Mouse (Mus musculus) cerebellum, adult 18-20 months (tissue): ENCODE results near the gene Rab31.

Experiments used
- DNase-seq, 2 experiments: peaks; one replicate each; pipeline ENCODE4 v3.0.0; 2021

Gene Rab31

DNA sequence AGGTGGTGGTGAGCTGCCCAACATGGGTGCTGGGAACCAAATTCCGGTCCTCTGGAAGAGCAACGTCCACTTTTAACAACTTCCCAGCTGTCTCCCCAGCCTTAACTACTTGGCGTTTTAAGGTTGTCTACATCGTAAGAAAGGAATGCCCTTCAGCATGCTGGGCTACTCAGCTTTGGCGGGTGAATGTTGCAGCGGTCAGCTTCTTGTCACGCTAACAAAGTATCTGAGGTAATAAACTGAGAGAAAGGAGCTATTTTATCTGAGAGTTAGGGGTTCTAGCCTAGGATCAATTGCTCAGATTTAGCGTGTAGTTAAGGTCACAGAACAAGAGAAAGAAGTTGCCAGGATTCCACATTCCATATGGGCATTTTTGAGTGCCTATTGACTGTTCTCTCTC lies 71.2 kb downstream of the Rab31 start:
- no peak for DNase-seq

DNA sequence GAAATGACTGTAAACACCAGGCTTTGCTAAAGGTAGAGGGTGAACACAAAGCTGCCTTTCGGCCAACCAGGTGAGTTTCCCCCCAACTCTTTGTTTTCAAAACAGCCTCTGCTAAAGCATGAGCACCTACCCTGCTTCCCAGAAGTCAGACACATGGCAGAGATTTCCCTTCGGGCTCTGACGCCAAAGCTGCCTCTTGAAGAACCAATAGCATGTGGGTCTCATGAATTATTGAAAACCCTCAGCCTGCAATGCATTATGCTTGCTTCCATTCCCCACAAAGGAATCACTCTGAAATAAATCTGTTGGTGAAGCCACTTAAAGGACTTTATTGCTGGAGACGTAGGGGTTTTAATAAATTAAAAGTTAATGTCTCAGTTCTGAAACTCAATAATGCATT lies 72.5 kb downstream of the Rab31 start:
- no peak for DNase-seq

DNA sequence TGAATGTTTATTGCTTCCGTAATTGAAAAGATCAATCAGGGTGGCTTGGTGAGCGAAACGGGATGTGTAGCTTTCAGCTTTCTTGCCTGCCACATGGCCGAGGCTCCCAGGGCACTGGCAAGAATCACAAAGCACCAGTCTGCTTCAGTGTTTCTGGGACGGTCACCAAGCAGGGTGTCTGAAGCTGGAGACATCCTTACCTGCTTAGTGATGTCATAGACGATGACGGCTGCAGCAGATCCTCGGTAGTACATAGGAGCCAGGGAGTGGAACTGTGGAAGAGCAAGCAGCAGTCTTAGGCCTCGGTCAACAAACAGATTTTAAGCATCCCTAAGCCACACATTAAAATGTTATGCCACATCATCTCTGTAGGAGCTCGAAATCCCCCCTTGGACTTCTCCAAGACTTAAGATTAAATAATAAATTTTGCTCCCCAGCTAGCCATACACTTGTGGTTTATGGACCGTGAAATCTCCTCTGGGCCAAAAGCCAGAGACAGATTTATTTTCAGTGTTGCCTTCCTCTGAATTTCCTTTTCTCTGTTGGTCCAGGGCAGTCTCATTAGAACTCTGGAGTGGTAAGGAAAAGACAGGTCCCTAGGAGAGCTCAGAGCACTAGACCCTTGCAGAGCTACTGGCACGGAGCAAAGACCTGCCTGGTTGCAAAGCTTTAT lies 74.6 kb downstream of the Rab31 start:
- DNase-seq, result peak; percentile 54 to 63

DNA sequence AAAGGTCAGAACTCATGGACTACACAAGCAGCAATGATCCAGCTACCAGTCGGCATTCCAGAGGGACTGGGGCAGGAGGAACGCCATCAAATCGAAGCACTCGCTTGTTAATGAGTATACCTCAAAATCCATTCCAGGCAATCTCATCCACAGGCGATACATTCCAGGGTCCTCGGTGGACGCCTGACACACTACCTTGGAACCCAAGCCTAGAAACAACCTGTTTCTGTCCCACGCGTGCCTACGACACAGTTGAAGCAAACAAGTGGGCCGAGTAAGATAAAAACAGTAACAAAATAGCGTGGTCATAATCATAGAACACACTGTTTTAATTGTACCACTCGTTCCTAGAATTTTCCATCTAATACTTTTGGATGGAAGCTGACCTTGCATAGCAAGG lies 75.6 kb downstream of the Rab31 start:
- no peak for DNase-seq

DNA sequence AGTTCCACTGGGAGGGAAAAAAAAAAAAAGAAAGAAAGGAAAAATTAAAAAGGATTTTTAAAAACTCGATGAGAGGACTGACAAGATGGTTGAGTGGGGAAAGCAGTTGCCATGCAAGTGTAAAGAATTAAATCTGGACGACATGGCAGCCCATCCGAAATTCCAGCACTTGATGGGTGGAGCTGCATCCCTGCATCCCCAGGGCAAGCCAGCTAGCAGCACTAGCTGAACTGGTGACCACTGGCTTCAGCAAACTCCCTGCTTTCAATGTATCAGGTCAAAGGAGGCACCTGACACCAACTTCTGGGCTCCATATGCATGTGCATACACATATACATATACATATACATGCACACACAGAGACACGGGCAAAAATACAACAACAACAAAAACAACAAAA lies 80.3 kb downstream of the Rab31 start:
- DNase-seq, result no peak

DNA sequence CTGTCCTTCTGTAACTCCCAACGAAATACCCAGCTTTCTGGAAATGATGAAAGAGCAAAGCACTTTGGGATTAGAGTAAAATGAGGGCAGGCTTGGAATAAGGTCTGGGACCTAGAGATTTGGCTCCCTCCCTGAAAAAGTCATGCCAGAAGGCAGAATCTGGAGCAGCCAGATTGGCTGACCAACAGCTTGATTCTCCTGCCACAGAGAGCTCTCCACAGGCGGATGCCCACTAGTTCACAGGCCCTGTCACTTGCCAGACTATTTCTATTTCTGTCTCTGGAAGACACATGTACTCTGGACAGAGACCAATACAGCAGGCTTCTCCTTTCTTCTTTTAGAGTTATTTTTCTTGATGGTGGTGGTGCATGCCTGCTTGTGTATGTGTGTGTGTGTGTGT lies 88.8 kb downstream of the Rab31 start:
- DNase-seq, result peak; percentile 79 to 90

DNA sequence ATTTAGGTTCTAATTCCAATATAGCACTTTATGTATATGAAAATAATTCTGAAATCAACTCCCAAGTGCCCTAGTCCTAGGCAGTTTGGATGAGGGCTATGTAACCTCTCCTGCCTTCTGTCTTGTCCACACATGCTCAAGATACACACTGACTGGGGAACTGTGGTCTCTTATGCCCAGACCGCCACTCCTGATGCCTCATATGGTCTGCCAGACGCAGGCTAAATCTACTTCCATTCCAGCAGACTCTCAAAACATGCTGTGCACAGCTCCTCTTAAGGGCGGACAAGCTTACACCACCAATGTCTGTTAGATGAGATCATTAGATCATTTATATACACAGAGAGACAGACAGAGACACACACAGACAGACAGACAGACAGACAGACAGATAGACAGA lies 89.2 kb downstream of the Rab31 start:
- DNase-seq, result no peak

DNA sequence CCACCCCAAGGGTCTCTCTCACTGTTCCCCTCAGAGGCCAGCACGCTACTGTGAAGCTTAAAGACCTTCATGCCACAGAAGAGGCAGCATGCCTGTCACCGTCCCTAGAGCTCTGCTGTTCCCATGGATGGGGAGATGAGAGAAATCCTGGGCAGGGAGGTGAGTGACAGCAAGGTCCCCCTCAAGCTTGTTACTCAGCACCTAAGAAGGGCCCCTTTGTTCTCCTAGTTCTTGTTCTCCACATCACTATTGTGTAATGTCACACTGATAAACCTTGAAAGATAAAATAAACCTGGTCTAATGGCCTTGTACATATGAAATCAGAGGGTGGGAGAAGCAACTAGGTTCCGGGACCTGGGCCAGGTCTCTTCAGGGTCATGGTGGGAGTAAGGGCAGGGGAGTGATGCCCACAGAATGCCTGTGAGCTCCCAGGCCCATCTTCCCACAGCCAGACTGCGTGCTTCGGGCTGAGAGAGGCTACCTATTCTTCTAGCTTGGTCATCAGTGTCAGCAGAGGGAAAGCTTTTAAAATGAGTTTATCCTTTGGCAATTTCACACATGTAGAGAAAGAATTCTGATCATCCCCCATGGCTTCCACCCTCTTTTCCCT lies 90.4 kb downstream of the Rab31 start:
- no peak for DNase-seq

DNA sequence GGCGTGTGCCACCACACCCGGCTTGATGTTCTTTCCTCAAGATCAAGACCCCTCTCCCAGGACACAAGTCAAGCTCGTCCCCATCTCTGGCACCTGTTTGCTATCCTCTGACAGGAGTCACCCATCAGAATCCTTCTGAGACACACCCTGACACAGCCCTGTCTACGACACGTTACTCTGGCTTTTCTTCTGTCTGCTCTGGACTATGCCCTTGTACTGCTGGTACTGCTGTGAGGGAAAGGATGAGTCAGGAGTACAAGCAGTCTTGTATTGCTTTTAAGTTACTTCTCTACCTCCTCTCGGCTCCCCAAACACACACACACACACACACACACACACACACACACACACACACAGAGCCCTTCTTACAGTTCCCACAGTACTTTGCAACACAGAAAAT lies 91.0 kb downstream of the Rab31 start:
- no peak for DNase-seq

DNA sequence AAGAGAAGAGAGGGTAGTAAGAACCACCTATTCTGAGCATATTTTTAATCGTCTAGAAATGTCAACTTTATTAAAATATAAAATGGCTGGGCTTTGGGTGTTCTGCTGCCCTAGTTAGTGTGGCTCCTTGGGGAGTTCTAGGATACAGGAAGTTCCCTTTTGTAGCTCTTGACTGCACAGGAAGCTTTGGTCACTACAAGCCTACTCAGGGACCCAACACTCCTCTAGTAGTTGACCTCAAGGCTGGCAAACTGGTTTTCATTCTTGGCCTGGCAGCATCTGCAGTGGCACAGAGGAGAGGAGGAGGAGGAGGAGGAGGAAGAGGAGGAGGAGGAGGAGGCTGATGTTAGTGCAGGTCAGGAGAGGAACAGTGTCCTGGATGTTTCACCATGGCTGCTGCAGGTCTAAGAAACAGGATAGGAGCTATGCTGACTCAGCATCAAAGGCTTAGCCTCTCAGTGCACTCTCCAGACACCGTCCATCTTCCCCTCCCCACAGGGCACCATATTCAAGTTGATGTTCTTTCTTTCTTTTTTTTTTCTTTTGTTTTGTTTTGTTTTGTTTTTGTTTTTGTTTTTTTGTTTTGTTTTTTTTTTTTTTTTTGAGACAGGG lies 91.6 kb downstream of the Rab31 start:
- DNase-seq, result no peak

DNA sequence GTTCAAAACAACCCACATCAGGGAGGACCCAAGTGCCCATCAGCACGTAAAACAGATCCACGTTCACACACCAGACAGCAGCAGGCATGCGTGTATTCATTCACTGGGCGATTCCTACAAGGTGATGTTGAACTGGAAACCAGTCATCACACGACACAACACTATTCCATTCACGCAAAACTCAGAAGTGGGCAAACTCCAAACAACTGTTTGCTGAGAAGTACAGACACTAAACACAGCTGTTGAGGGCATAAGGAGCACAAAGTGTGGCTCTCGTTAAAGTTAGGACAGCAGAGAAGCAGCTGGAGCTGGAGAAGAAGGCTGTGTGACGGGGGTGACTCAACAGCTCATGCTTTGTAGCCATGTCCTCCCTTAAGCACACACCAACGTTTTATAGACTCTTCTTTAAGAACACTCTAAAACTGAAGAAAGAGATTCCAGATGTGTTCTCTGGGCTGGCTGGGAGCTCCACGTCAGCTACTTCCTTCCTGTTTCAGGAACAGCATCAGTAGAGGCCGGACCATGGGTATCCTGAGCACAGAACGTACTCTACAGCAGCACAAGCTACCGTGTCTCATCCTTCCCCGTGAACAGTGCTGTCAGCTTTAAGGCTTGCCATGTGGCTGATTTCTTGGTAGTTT lies 92.6 kb downstream of the Rab31 start:
- no peak for DNase-seq

DNA sequence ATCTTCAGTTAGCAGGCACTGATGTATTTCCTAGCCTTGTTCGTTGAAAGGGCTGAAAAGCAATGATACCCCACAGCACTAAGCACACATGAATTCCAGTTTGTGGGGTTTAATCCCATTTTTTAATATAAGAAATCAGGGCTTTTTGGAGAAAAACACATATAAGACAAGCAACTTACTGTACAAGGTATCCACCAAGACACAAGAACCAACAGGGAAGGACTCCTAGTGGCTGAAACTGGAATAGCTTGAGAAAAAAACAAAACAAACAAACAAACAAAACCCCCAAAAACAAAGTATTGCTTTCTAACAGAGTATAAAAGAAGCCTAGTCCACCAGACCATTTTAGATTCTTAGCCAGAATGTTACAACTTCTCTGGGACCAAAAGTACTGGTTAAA lies 94.8 kb downstream of the Rab31 start:
- DNase-seq, result no peak

DNA sequence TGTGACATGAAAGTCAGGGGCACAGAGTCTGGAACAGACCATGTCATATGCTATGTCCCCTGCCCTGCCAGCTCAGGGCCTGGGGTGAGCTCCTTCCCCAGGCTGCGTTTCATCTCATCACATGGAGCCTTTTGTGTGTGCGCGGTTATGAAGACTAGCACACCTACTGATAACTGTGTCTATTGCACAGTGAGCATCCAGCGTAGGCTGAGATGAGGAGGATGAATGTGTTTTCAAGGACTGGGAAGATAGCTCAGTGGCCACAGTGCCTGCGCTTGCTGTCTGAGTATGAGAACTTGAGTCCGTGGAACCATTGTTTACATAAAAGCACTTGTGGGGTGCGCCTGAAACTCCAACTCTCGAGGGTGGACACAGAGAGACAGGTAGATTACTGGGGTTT lies 96.0 kb downstream of the Rab31 start:
- DNase-seq, result no peak

DNA sequence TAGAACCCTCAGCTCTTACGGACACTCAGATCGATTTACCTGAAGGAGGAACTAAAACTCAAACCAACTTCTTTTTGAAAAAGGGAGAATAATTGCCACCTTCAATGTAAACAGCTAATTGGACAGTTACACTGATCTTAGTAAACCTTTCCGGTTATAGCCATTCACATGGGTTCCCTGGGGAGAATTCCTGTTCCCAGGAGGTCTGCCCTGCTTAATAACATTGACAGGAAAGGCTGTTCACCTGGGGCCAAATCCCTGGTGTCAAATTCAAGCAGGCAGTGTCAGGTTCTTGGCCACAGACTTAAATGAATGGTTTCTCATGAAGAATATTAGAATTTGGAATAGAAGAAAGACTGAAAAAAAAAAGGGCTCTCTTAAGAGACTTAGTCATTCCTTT lies 96.6 kb downstream of the Rab31 start:
- DNase-seq, result no peak

DNA sequence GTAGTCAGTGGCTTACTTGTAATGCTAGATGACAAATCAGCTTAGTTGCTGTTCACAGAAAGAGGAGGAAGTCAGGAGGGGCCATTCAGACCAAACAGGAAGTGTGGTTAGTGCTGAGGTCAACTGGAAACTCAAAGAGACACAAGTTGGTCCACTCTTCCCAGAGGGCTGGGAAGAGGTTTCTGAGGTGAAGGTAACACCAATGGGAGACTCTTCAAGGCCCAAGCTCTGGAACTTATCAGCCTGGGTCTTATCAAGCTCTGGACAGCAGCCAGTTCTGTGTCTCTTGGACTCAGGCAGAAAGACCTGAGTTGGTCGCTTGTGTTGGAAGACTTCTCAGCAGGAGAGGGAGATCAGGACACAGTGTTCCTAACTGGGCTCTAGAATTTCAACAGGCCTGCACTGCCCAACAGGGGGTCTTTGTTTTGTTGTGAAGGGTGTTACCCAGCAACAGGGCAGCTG lies 97.8 kb downstream of the Rab31 start:
- no peak for DNase-seq

DNA sequence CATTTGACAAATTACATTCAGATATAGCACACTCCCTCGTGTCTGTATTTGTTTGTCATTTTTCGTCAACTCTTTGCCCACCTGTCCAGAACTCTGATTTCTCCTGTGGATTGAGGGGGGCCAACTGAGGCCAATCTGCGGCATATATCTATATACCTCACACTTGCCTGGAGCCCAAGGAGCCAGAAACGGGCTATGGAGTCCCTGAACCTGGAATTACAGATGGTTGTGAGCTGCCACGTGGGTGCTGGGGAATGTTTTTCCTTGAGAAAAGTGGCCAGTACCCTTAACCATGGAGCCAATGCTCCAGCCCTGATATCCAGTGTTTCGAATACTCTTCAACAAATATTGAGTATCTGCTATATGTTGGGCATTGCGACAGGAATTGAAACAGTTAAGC lies 99.6 kb downstream of the Rab31 start:
- DNase-seq, result no peak

DNA sequence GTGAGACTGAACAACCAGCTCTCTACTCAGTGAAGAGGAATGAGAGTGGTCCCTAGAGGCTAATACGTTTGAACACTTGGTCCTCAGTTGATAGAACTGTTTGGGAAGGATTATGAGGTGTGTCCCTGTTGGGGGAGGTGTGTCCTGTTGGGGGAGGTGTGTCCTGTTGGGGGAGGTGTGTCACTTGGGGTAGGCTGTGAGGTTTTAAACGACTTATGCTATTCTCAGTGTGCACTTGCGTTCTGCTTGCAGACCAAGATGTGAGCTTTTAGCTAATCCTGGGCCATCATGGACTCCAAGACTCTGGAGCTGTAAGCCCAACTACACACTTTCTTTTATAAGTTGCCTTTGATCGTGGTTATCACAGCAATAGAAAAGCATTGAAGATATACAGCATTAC lies 103.5 kb downstream of the Rab31 start:
- no peak for DNase-seq

DNA sequence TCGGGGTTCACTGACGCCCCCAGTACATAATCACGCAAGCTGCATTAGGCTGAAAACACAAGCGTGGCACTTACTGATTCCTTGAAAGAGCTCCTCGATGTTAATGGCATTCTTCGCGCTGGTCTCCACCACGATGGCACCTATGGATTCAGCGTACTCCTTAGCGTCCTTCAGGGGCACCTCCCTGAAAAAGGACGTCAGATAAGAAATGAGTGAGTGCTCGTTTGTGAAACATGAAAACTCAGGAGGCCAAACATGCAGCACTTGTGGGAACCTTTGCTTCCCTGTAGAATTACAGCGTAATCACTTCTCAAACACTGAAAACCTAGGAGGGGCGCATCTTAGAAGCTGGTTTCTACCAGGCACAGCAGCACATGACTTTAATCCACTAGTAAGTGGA lies 104.8 kb downstream of the Rab31 start:
- DNase-seq, result no peak

DNA sequence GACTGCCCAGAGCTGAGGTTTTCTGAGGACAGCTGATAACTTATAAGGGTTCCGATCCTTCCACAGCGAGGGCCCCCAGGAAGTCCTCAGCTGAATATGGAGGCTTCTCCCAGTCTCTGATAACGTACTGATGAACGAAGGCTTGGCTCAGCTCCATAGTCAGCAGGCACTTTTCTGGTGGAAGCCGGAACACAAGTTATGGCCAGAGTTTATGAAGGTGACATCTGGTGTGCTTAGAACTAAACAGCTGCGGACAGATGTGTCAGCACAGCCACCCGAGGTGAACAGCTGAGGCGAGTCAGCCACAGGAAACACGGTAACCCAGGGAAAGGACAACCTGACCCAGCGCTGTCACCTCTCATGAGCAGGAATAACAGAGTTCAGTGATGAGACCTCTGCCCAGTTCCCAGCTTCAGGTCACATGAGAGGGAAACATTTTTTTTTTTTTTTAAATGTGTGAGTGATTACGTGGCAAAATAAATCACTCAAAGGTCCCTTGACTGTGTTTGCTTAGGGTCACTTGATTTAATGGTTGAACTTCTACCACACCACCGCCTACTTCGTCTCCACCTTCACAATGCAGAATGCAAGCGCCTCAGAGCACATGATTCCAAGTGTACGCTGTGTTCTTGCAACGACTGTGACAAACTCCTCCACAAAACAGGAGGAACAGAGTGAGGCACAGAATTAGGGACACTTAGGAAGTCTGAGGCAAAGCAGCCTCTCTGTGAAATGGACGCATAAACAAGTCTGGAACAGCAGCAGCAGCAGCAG lies 106.0 kb downstream of the Rab31 start:
- DNase-seq, result no peak

DNA sequence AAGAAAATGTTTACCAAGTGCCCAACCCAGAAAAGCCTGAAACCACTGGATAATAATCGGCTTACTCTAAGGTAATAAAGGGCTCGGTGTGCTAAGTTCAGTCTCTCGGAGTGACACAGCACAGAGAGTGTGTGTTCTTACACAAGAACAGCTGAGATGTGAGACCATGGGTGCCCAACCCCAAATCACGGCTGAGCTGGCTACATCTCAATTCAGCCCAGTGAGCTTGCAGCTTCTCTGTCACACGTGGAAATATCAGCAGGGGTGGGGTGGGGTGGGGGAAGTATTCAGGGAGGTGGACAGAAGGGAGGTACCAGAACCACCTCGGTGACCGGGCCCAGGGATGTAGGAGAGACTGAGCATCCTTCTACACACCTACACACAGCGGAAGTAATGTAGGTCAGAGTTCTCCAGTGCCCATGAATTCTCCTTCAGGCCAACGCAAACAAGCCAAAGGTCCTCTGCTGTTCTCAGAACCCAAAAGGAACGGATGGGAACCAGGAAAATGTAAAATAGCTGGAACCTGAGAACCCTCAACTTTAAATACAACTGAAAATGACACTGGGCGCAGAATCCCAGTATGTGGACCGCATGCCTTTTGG lies 106.7 kb downstream of the Rab31 start:
- no peak for DNase-seq

DNA sequence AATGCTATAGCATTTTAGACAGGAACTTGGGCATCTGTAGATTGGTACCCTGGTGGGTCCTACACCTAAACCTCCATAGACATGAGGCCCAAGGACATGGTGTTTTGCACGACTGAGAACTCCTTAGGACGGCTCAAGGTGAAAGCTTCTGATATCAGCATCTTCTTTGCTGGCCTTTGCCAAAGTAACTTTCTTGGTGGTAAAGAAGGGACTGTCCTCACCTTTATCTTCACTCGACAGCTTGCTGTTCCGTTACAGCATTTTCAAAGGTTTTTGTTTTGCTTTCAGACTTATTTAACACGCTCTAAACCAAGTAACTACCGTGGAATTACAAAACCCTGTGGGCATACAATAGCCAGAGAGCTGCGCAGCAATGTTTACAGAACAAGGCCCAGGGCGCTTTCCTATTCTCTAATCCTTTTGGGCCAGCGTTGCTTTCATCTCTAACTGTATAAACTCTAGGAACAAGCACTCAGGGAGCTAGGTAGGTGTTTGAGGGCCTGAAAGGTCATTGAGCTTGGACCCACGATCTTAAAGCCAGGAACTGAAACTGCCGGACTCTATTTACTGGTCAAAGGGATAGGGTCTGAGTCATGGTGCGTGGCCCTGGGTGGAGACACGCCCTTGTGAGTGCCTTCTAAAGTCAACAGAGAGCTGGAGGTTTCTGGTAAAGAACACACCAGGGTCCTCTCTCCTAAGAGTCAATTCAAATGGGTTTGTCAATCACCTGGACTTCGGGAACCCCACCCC lies 109.0 kb downstream of the Rab31 start:
- no peak for DNase-seq

DNA sequence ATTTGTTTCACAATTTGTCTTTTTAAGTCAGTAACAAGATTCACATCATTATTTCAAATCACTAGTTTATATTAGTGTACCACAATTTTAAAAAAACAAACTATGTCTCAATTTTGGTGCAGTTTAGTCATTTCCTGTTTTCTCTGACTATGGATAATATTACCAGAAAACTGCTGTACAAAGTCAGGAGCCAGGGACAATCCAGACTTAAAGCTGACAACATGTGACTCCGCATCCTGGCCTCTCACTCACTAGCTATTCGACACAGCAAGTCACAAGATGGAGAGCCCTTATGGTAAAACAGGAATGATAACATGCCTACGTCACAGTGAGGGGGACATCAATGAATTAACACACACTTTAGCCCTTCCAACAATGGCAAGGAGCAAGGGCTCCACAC lies 109.9 kb downstream of the Rab31 start:
- DNase-seq, result no peak
